Mouse (Mus musculus): Measurements from ENCODE around the gene Ptprcap.
"Not testable (repeated sequence)": the region's sequence is repeated elsewhere in the genome, so short reads cannot be mapped to it uniquely, and the experiment has no call there.

Gene Ptprcap

GRCm38 (mm10) chr19:4125268-4125667 is 28.1 kb upstream of the Ptprcap start:
- CTCF ChIA-PET: interaction anchor here (0.6 to 1.6 kb wide), 6 partner anchors 12 to 158 kb away, joined by 3 to 6 read pairs (median 4); partner anchors contain the start of genes AC109138.7, Clcf1 and Rad9a

DNA sequence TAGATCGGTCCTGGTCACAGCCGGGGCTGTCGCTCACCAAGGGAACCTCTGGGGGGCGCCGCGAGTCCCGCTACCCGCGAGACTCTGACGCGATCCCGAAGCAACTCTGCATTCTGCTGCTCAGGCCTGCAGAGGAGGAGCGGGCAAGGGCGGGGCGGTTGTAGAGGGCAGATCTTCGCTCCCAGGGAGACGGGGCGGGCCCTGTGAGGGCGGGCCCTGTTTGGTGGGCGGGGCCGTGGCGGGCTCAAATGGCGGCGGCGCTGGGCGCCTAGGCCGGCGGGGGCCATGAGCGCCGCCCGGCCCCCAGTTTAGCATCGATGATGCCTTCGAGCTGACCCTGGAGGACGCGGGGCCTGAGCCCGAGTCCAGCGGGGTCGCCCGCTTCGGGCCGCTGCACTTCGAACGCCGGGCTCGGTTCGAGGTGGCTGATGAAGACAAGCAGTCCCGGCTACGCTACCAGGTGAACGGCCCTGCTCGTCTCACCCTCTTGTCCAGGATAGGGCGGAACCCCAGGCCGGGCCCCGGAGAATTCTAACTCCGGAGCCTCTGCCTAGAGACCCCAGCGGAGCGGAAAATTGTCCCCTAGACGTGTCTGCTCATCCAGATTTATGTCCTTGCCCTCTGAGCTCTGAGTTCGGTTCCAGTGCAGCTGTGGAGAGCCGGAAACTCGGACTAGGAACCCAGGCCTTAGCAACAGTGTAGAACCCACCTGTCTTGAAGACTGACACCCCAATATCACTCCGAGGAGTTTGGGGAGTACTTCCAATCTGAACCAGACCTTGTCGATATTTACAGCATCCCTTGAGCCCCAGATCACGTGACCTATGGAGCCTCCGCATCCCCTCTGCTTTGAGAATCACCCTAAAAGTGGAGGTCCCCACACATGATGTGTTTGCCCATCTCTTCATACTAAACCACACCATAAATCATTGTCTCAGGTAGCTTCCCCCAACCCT is 27.4 kb upstream of the Ptprcap start, which contains the start of gene Aip:
Gene Aip, minus strand, starts transcription at position 118 of the 956 bp plus-strand sequence.
- CTCF ChIA-PET: interaction anchor here (0.9 to 1.6 kb wide), 2 partner anchors 39 to 75 kb away, joined by 3 to 5 read pairs; partner anchors contain the start of gene Rad9a

- CTCF ChIA-PET: interaction anchor here (0.9 kb wide), 1 partner anchor 38 kb away, joined by 3 read pairs; no protein-coding TSS in a partner anchor
Measured at GRCm38 (mm10) chr19:4126759-4127495, 26.5 kb upstream of the Ptprcap start.

GRCm38 (mm10) chr19:4129462-4129861 is 23.9 kb upstream of the Ptprcap start:
- CTCF ChIA-PET: interaction anchor here (0.6 kb wide), 1 partner anchor 13 kb away, joined by 7 read pairs; no protein-coding TSS in a partner anchor

DNA sequence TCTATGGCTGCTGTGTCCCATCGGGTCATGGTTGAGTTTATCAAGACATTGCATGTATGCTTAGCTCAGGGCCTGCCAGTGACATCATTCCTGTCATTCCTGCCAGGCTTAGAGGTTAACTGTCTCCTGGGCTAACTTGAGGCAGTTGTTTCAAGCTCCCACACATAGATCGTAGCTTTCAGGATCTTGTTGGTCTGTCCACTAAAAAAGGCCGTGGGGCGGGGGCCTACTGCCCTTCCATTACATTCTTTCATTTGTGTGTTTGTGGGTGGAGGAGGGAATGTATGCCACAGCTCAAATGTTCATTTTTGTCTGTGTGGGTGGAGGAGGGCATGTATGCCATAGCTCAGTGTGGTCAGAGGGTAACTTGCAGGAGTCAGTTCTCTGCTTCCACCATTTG is 23.3 kb upstream of the Ptprcap start:
- CTCF ChIA-PET: interaction anchor here (0.6 to 0.7 kb wide), 2 partner anchors 12 to 255 kb away, joined by 5 to 7 read pairs; no protein-coding TSS in a partner anchor

DNA sequence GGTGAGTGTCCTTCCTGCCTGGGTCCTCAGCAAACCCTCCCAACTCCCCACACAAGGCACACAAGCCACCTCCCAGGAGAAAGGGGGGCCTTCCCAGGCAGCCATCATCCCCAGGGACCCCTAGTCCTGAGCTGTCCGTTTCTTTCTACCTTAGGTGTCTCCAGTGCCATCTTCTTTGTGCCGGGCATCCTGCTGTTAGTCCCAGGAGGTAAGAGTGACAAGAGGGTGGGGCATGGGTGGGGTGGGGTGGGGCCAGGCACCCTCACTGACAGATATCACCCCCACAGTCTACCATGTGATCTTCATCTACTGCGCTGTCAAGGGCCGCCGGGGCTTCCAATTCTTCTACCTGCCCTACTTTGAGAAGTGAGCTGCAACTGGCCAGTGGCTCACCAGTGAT is 22.3 kb upstream of the Ptprcap start:
- CTCF ChIA-PET: interaction anchor here (1.0 kb wide), 1 partner anchor 102 kb away, joined by 3 read pairs; no protein-coding TSS in a partner anchor

DNA sequence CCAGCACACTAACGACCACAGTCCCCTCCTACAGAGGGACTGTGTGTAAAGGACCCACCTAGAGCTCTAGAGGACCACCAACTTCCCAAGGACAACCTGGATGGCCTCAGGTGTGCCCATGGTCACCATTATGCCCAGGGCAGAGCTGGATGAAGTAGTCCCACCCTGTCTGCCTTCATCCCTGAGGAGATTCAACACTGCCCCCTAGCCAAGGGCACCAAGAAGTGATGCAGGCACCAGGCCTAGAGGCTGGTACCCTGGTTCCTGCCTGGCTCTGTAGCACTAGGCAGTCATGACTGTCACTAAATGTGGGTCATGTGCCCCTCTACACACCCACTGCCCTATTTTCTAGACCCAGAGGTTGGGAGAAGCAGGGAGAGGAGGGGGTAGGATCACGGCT is 21.6 kb upstream of the Ptprcap start:
- CTCF ChIA-PET: interaction anchor here (1.0 kb wide), 1 partner anchor 101 kb away, joined by 3 read pairs; no protein-coding TSS in a partner anchor

- CTCF ChIA-PET: interaction anchor here (0.8 kb wide), 1 partner anchor 13 kb away, joined by 3 read pairs; no protein-coding TSS in a partner anchor
Measured at GRCm38 (mm10) chr19:4134354-4134753, 19.1 kb upstream of the Ptprcap start.

DNA sequence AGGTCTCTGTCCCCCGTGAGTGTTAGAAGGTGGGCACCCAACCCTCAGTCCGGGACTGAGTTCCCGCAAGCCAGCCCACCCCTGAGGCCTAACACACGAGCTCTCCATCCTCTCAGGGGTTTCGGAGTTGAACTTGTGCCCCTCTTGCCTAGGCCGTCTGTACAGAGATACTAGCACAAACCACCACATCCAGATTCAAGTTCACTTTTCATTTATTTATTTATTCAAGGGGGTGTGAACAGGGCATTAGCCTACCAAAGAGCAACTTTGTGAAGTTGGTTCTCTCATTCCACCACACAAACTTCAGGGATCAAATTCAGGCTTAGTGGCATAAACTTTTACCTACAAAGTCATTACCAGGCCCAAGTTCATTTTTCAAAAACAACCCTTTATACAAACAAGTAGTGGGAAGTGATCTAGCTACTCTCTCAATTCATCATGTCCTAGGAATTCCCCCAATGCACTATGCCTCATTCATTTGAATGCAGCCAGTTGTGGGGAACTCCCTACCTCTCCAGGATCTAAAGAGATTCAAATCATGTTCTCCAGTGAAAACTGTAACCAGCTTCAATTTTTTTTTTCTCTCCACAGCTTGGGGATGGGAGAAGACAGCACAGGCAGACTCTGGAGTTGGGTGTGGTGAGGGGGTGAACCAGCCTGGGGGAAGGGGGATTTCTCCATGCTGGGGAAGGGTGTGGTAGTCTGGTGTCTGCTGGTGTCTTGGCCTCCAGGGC is 18.0 kb upstream of the Ptprcap start:
- CTCF ChIA-PET: not testable (repeated sequence)

GRCm38 (mm10) chr19:4135963-4136345 is 17.4 kb upstream of the Ptprcap start:
- CTCF ChIA-PET: not testable (repeated sequence)

- CTCF ChIA-PET: no interaction called here
Measured at GRCm38 (mm10) chr19:4136463-4136862, 16.9 kb upstream of the Ptprcap start.

GRCm38 (mm10) chr19:4137913-4138312 is 15.5 kb upstream of the Ptprcap start:
- CTCF ChIA-PET: interaction anchor here (0.6 to 1.1 kb wide), 4 partner anchors 13 to 51 kb away, joined by 3 to 6 read pairs (median 3); no protein-coding TSS in a partner anchor

GRCm38 (mm10) chr19:4139446-4139845 is 14.0 kb upstream of the Ptprcap start, which contains the start of gene Gpr152:
Gpr152 (plus strand) TSS chr19:4139787.
- CTCF ChIA-PET: interaction anchor here (1.2 kb wide), 1 partner anchor 17 kb away, joined by 3 read pairs; no protein-coding TSS in a partner anchor

GRCm38 (mm10) chr19:4140147-4140546 is 13.3 kb upstream of the Ptprcap start:
- CTCF ChIA-PET: interaction anchor here (1.2 kb wide), 1 partner anchor 17 kb away, joined by 3 read pairs; no protein-coding TSS in a partner anchor

DNA sequence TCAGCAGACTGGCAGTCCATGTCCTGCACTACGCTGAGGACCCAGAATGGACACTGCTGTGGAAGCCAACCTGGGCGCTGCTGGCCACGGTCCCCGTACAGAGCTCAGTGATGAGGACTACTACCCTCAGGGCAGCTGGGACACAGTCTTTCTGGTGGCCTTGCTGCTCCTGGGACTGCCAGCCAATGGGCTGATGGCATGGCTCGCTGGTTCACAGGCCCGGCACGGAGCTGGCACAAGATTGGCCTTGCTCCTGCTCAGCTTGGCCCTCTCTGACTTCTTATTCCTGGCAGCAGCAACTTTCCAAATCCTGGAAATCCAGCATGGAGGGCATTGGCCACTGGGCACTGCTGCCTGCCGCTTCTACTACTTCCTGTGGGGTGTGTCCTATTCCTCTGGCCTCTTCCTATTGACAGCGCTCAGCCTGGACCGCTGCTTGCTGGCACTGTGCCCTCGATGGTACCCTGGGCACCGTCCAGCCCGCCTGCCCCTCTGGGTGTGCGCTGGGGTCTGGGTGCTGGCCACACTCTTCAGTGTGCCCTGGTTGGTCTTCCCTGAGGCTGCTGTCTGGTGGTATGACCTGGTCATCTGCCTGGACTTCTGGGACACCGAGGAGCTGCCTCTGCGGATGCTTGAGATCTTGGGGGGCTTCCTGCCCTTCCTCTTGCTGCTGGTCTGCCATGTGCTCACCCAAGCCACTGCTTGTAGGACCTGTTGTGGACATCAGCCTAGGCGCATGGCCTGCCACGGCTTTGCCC is 10.8 kb upstream of the Ptprcap start:
- CTCF ChIA-PET: interaction anchor here (0.6 to 0.7 kb wide), 2 partner anchors 13 to 59 kb away, joined by 6 to 7 read pairs; partner anchors contain the start of gene Rad9a

DNA sequence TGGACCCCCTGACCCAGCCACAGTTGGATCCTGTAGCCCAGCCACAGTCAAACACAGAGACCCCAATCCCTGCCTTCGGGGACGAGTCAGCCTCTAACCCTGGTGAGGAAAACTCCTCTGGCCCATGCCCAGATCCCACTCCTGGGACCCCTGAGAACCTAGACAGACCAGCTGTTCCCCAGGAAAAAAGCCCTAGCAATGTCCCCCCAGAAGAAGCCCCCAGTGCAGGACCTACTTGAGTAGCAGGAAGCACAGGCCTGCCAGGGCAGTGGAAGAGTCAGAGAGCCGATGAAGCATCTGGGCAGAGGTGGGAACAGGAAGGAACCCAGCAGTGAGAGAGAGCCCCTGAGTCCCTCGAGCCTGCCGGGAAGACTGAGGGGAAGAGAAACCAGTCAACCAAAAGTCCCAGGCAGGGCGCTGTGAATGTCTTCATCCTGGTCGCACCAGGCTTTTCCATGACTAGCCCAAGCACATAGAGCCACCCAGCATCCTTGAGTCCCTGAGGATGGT is 9.6 kb upstream of the Ptprcap start, which contains the start of gene Cabp4:
Gene Cabp4, minus strand, starts transcription at position 275 of the 510 bp plus-strand sequence.
- CTCF ChIA-PET: no interaction called here

GRCm38 (mm10) chr19:4144550-4145498 is 8.6 kb upstream of the Ptprcap start:
- CTCF ChIA-PET: interaction anchor here (0.5 kb wide), 1 partner anchor 163 kb away, joined by 4 read pairs; no protein-coding TSS in a partner anchor

- CTCF ChIA-PET: no interaction called here
Measured at GRCm38 (mm10) chr19:4145936-4146335, 7.5 kb upstream of the Ptprcap start.

Data from spleen, embryonic (tissue).